Mouse (Mus musculus) midbrain, postnatal 0 days (tissue): ENCODE measurements around the gene Ranbp3l. TPM values are rescaled to one million over a fixed set of nuclear protein-coding genes. Genes with fewer than 3 reads are reported as not detected.
A peak's percentile ranks its signal among the peaks of the same experiment; 100 is the strongest.

Experiments
- ATAC-seq: fragments of 200-750 bp; cut with Nextera tagmentation; 2 replicates; pipeline ENCODE4 v1.8.0; 2017; ENCODE audit warnings: moderate number of reproducible peaks, mild to moderate bottlenecking, moderate TSS enrichment, moderate library complexity; ENCODE audit not compliant: low FRiP score
- DNase-seq: peaks from one replicate; pipeline ENCODE4 v3.0.0-alpha.2; 2015; ENCODE audit warnings: low spot score
- H3K27ac ChIP-seq: fragments of 300-500 bp; sonication (generic); 2 replicates; pipeline ENCODE4 v1.5.1; 2014; ENCODE audit warnings: low read depth, mild to moderate bottlenecking, low read length, mixed read lengths
- H3K27me3 ChIP-seq: fragments of 300-500 bp; sonication (generic); 2 replicates; pipeline ENCODE4 v1.6.1; 2014; ENCODE audit warnings: low read length, control low read depth, mixed read lengths; ENCODE audit not compliant: insufficient read depth
- H3K36me3 ChIP-seq: fragments of 300-500 bp; sonication (generic); 2 replicates; pipeline ENCODE4 v1.6.1; 2014; ENCODE audit warnings: low read length, control low read depth, mixed read lengths; ENCODE audit not compliant: insufficient read depth
- H3K4me1 ChIP-seq: fragments of 300-500 bp; sonication (generic); 2 replicates; pipeline ENCODE4 v1.6.1; 2014; ENCODE audit warnings: mild to moderate bottlenecking, control low read depth, antibody characterized with exemption, low read length, mixed read lengths; ENCODE audit not compliant: insufficient read depth
- H3K4me2 ChIP-seq: fragments of 300-500 bp; sonication (generic); 2 replicates; pipeline ENCODE4 v1.6.1; 2014; ENCODE audit warnings: low read depth, mild to moderate bottlenecking, low read length, mixed read lengths; ENCODE audit not compliant: poor library complexity, severe bottlenecking
- H3K4me3 ChIP-seq: fragments of 300-500 bp; sonication (generic); 2 replicates; pipeline ENCODE4 v1.5.1; 2014; ENCODE audit warnings: low read depth, mild to moderate bottlenecking, low read length, moderate library complexity
- H3K9ac ChIP-seq: fragments of 300-500 bp; sonication (generic); replicated peaks from 2 replicates; pipeline ENCODE4 v1.6.1; 2014; ENCODE audit warnings: mild to moderate bottlenecking, low read length, moderate library complexity, mixed read lengths; ENCODE audit not compliant: poor library complexity, severe bottlenecking
- H3K9me3 ChIP-seq: fragments of 300-500 bp; sonication (generic); 2 replicates; pipeline ENCODE4 v1.6.1; 2016; ENCODE audit warnings: low read length, control low read depth
- CTCF ChIP-seq: IDR thresholded peaks from 2 replicates; pipeline ENCODE4 v1.5.1; 2016; ENCODE audit warnings: antibody characterized with exemption, mild to moderate bottlenecking
- WGBS: fragments of 180-500 bp; shearing (Covaris S2); extraction: QIAGEN DNeasy Blood & Tissue Kit; methylation state at CpG from one replicate; pipeline ENCODE4 v1.1.7; 2014; 5-methylcytosine and 5-hydroxymethylcytosine counted together
- polyA plus RNA-seq: library from polyadenylated mRNA; unstranded; fragments of >200 nt; fragmentation: Nextera tagmentation; extraction: Ambion mirVana; gene quantifications from 2 replicates; pipeline ENCODE4 v1.2.1, GENCODE M21; 2015
- total RNA-seq: library from RNA; depleted of rRNA; stranded (reverse); fragments of >200 nt; gene quantifications from 2 replicates; pipeline ENCODE4 v1.2.3, GENCODE M21; 2014

Ranbp3l gene
- total and polyA plus RNA-seq, 2 experiments from 2014 or later, result 14.5 to 15.0 TPM

GRCm38 (mm10) chr15:9093598-9094365 is 126.0 kb downstream of the Ranbp3l start:
- ATAC-seq, result no peak
- WGBS, result 81% methylated on average over 11 of the region's 11 CpGs
- H3K4me3 ChIP-seq, result no peak overlapping the region

GRCm38 (mm10) chr15:9094366-9094750 is 126.6 kb downstream of the Ranbp3l start:
- H3K4me2 ChIP-seq, result no peak overlapping the region
- TF ChIP-seq CTCF, result no peak
- 32% methylated on average over 13 of the region's 13 CpGs for WGBS

More at GRCm38 (mm10) chr15:9093598-9094365, 126.0 kb downstream of the Ranbp3l start:
- no peaks in the 10 kb centered on the region for H3K27me3 ChIP-seq
- H3K27ac ChIP-seq, result no peak overlapping the region
- H3K9ac ChIP-seq, result no peak overlapping the region
- DNase-seq, result no peak
- H3K36me3 ChIP-seq, result peaks cover 9% of the 10 kb centered on the region; the same call in 1 of the 2 replicates
- H3K9me3 ChIP-seq, result no peaks in the 10 kb centered on the region
- TF ChIP-seq CTCF, result no peak
- H3K4me1 ChIP-seq, result no peaks in the 10 kb centered on the region
- no peak overlapping the region for H3K4me2 ChIP-seq

GRCm38 (mm10) chr15:9096865-9097264 is 129.1 kb downstream of the Ranbp3l start:
- no peak overlapping the region for H3K9ac ChIP-seq
- DNase-seq, result no peak
- H3K9me3 ChIP-seq, result no peaks in the 10 kb centered on the region
- no peak for TF ChIP-seq CTCF
- H3K36me3 ChIP-seq, result peaks cover 12% of the 10 kb centered on the region
- no peaks in the 10 kb centered on the region for H3K4me1 ChIP-seq
- H3K27ac ChIP-seq, result no peak overlapping the region
- H3K4me3 ChIP-seq, result no peak overlapping the region
- 84% methylated on average over 4 of the region's 4 CpGs for WGBS
- no peaks in the 10 kb centered on the region for H3K27me3 ChIP-seq
- no peak overlapping the region for H3K4me2 ChIP-seq
- ATAC-seq, result no peak

More at GRCm38 (mm10) chr15:9094366-9094750, 126.6 kb downstream of the Ranbp3l start:
- Histone ChIP-seq H3K27me3 (no peaks in the 10 kb centered on the region), H3K4me3 (no peak overlapping the region), H3K27ac (no peak overlapping the region), H3K4me1 (no peaks in the 10 kb centered on the region), H3K9me3 (no peaks in the 10 kb centered on the region), H3K9ac (no peak overlapping the region), H3K36me3 (peaks cover 9% of the 10 kb centered on the region; the same call in 1 of the 2 replicates)
- DNase-seq (peak; percentile 55), ATAC-seq (peak; percentile 70; the same call in 1 of the 2 replicates)

- WGBS, result 63% methylated on average over 10 of the region's 10 CpGs
- DNase-seq (peak; percentile 53), ATAC-seq (peak; percentile 86)
- Histone ChIP-seq H3K4me3 (no peak overlapping the region), H3K4me2 (no peak overlapping the region), H3K27me3 (no peaks in the 10 kb centered on the region), H3K36me3 (peaks cover 19% of the 10 kb centered on the region), H3K27ac (peak overlapping the region; percentile 32; the same call in 1 of the 2 replicates), H3K9me3 (no peaks in the 10 kb centered on the region), H3K4me1 (no peaks in the 10 kb centered on the region), H3K9ac (no peak overlapping the region)
- no peak for TF ChIP-seq CTCF
These were observed 132.8 kb downstream of the Ranbp3l start for GRCm38 (mm10) chr15:9100446-9101077.

GRCm38 (mm10) chr15:9106303-9107074 is 138.7 kb downstream of the Ranbp3l start:
- DNase-seq, result no peak
- Histone ChIP-seq H3K27me3 (no peaks in the 10 kb centered on the region), H3K4me2 (no peak overlapping the region), H3K4me3 (no peak overlapping the region), H3K9ac (no peak overlapping the region), H3K27ac (no peak overlapping the region), H3K4me1 (no peaks in the 10 kb centered on the region), H3K9me3 (no peaks in the 10 kb centered on the region), H3K36me3 (peaks cover 12% of the 10 kb centered on the region; the same call in 1 of the 2 replicates)
- WGBS, result 88% methylated on average over 13 of the region's 13 CpGs
- no peak for TF ChIP-seq CTCF
- no peak for ATAC-seq
